Mouse (Mus musculus) embryonic facial prominence, embryonic 14.5 days (tissue): Measurements from ENCODE around the gene Fam169a. TPM values are rescaled to one million over a fixed set of nuclear protein-coding genes. Genes with fewer than 3 reads are reported as not detected.
"Not testable (repeated sequence)": the region's sequence is repeated elsewhere in the genome, so short reads cannot be mapped to it uniquely, and the experiment has no call there.

Experiments
- ATAC-seq: fragments of 200-750 bp; cut with Nextera tagmentation; 2 replicates; pipeline ENCODE4 v1.8.0; 2017; ENCODE audit warnings: low read depth, moderate number of reproducible peaks, moderate TSS enrichment
- DNase-seq: peaks from one replicate; pipeline ENCODE4 v3.0.0-alpha.2; 2015; ENCODE audit warnings: low spot score
- H3K27ac ChIP-seq: fragments of 300-500 bp; sonication (generic); replicated peaks from 2 replicates; pipeline ENCODE4 v1.5.1; 2014; ENCODE audit warnings: low read depth, mild to moderate bottlenecking, low read length, moderate library complexity
- H3K27me3 ChIP-seq: fragments of 300-500 bp; sonication (generic); replicated peaks from 2 replicates; pipeline ENCODE4 v1.6.1; 2014; ENCODE audit warnings: low read length; ENCODE audit not compliant: control insufficient read depth, insufficient read depth
- H3K36me3 ChIP-seq: fragments of 300-500 bp; sonication (generic); 2 replicates; pipeline ENCODE4 v1.6.1; 2014; ENCODE audit warnings: low read length, mixed read lengths; ENCODE audit not compliant: control insufficient read depth, insufficient read depth
- H3K4me1 ChIP-seq: fragments of 300-500 bp; sonication (generic); 2 replicates; pipeline ENCODE4 v1.6.1; 2014; ENCODE audit warnings: antibody characterized with exemption, low read length; ENCODE audit not compliant: control insufficient read depth, insufficient read depth
- H3K4me2 ChIP-seq: fragments of 300-500 bp; sonication (generic); 2 replicates; pipeline ENCODE4 v1.6.1; 2014; ENCODE audit warnings: low read depth, mild to moderate bottlenecking, low read length, moderate library complexity, mixed read lengths
- H3K4me3 ChIP-seq: fragments of 300-500 bp; sonication (generic); 2 replicates; pipeline ENCODE4 v1.5.1; 2014; ENCODE audit warnings: low read depth, mild to moderate bottlenecking, low read length
- H3K9ac ChIP-seq: fragments of 300-500 bp; sonication (generic); 2 replicates; pipeline ENCODE4 v1.6.1; 2014; ENCODE audit warnings: low read depth, mild to moderate bottlenecking, low read length, moderate library complexity, mixed read lengths
- H3K9me3 ChIP-seq: fragments of 300-500 bp; sonication (generic); 2 replicates; pipeline ENCODE4 v1.6.1; 2016; ENCODE audit warnings: low read length; ENCODE audit not compliant: control insufficient read depth
- WGBS: fragments of 180-500 bp; shearing (Covaris S2); extraction: QIAGEN DNeasy Blood & Tissue Kit; methylation state at CpG from one replicate; pipeline ENCODE4 v1.1.7; 2014; 5-methylcytosine and 5-hydroxymethylcytosine counted together
- polyA plus RNA-seq: library from polyadenylated mRNA; unstranded; fragments of >200 nt; fragmentation: Nextera tagmentation; extraction: Ambion mirVana; gene quantifications from 2 replicates; pipeline ENCODE4 v1.2.1, GENCODE M21; 2014

Gene Fam169a
- polyA plus RNA-seq, 1 experiment from 2014 or later, result 3.2 TPM

GRCm38 (mm10) chr13:97137466-97138400 lies 70.6 kb downstream of the Fam169a start, which contains the start of the genes Gfm2 and Nsa2:
Gene Gfm2 (plus strand): TSS chr13:97137937.
Gene Nsa2 (minus strand): TSS chr13:97137937.
- H3K4me3 ChIP-seq, result peak within 1 kb of the TSS; percentile 71
- H3K9ac ChIP-seq, result peak within 1 kb of the TSS; percentile 82
- peak; percentile 97 for DNase-seq
- H3K27ac ChIP-seq, result peak within 1 kb of the TSS; percentile 77
- H3K27me3 ChIP-seq, result no peaks in the 10 kb centered on the region
- H3K4me2 ChIP-seq, result peak within 1 kb of the TSS; percentile 80
- peak; percentile 98 for ATAC-seq
- peaks cover 3% of the 10 kb centered on the region; the same call in 1 of the 2 replicates for H3K4me1 ChIP-seq
- peaks cover 27% of the 10 kb centered on the region for H3K36me3 ChIP-seq
- WGBS, result under 1% methylated on average over 54 of the region's 57 CpGs
- no peaks in the 10 kb centered on the region for H3K9me3 ChIP-seq

- peak overlapping the region; percentile 77; the same call in 1 of the 2 replicates for H3K27ac ChIP-seq
- WGBS, result 28% methylated on average over 8 of the region's 8 CpGs
Measured at GRCm38 (mm10) chr13:97138404-97138931, 71.4 kb downstream of the Fam169a start.

GRCm38 (mm10) chr13:97142321-97142720 lies 75.2 kb downstream of the Fam169a start:
- Histone ChIP-seq H3K9me3 (no peaks in the 10 kb centered on the region), H3K36me3 (peaks cover 35% of the 10 kb centered on the region), H3K4me1 (peaks cover 3% of the 10 kb centered on the region; the same call in 1 of the 2 replicates), H3K9ac (no peak overlapping the region), H3K4me2 (no peak overlapping the region), H3K27me3 (no peaks in the 10 kb centered on the region), H3K27ac (no peak overlapping the region), H3K4me3 (no peak overlapping the region)
- ATAC-seq, result no peak
- DNase-seq, result peak; percentile 11
- 82% methylated on average over 7 of the region's 7 CpGs for WGBS

More at GRCm38 (mm10) chr13:97138404-97138931, 71.4 kb downstream of the Fam169a start:
- H3K4me1 ChIP-seq, DNase-seq, H3K27me3 ChIP-seq, ATAC-seq, H3K9me3 ChIP-seq: not testable (repeated sequence)
- Histone ChIP-seq H3K4me2 (peak overlapping the region; percentile 53), H3K9ac (peak overlapping the region; percentile 82), H3K36me3 (peaks cover 28% of the 10 kb centered on the region), H3K4me3 (peak overlapping the region; percentile 71)

GRCm38 (mm10) chr13:97145834-97146233 lies 78.7 kb downstream of the Fam169a start:
- WGBS, result 56% methylated on average over 4 of the region's 4 CpGs
- DNase-seq (peak; percentile 73), ATAC-seq (no peak)
- H3K9ac ChIP-seq, result no peak overlapping the region
- peaks cover 67% of the 10 kb centered on the region for H3K36me3 ChIP-seq
- H3K4me2 ChIP-seq, result no peak overlapping the region
- H3K9me3 ChIP-seq, result no peaks in the 10 kb centered on the region
- no peaks in the 10 kb centered on the region for H3K4me1 ChIP-seq
- H3K27ac ChIP-seq, result no peak overlapping the region
- H3K4me3 ChIP-seq, result no peak overlapping the region
- H3K27me3 ChIP-seq, result no peaks in the 10 kb centered on the region

- Histone ChIP-seq H3K27ac (no peak overlapping the region), H3K4me2 (no peak overlapping the region)
- ATAC-seq, result no peak
Measured at GRCm38 (mm10) chr13:97175520-97176264, 108.6 kb downstream of the Fam169a start.

GRCm38 (mm10) chr13:97176731-97177130 lies 109.6 kb downstream of the Fam169a start:
- H3K9ac ChIP-seq, result no peak overlapping the region
- H3K4me2 ChIP-seq, result no peak overlapping the region
- no peaks in the 10 kb centered on the region for H3K27me3 ChIP-seq
- H3K9me3 ChIP-seq, result no peaks in the 10 kb centered on the region
- no peak overlapping the region for H3K4me3 ChIP-seq
- peaks cover 84% of the 10 kb centered on the region for H3K36me3 ChIP-seq
- WGBS, result 89% methylated on average over 5 of the region's 5 CpGs
- no peak overlapping the region for H3K27ac ChIP-seq
- ATAC-seq, result no peak
- DNase-seq, result no peak
- no peaks in the 10 kb centered on the region for H3K4me1 ChIP-seq

More at GRCm38 (mm10) chr13:97175520-97176264, 108.6 kb downstream of the Fam169a start:
- H3K4me3 ChIP-seq, result no peak overlapping the region
- no peaks in the 10 kb centered on the region for H3K9me3 ChIP-seq
- no peak for DNase-seq
- 88% methylated on average over 10 of the region's 10 CpGs for WGBS
- no peak overlapping the region for H3K9ac ChIP-seq
- H3K36me3 ChIP-seq, result peaks cover 90% of the 10 kb centered on the region
- no peaks in the 10 kb centered on the region for H3K4me1 ChIP-seq
- no peaks in the 10 kb centered on the region for H3K27me3 ChIP-seq

GRCm38 (mm10) chr13:97178943-97179342 lies 111.9 kb downstream of the Fam169a start:
- Histone ChIP-seq H3K4me3 (no peak overlapping the region), H3K27ac (no peak overlapping the region), H3K4me2 (no peak overlapping the region), H3K27me3 (no peaks in the 10 kb centered on the region), H3K9me3 (no peaks in the 10 kb centered on the region), H3K4me1 (no peaks in the 10 kb centered on the region), H3K9ac (no peak overlapping the region), H3K36me3 (peaks cover 63% of the 10 kb centered on the region)
- DNase-seq (no peak), ATAC-seq (no peak)
- WGBS, result 76% methylated on average over 7 of the region's 7 CpGs

GRCm38 (mm10) chr13:97180113-97180828 lies 113.2 kb downstream of the Fam169a start:
- H3K9me3 ChIP-seq, result no peaks in the 10 kb centered on the region
- H3K4me2 ChIP-seq, result no peak overlapping the region
- H3K27me3 ChIP-seq, result no peaks in the 10 kb centered on the region
- peaks cover 50% of the 10 kb centered on the region for H3K36me3 ChIP-seq
- no peak overlapping the region for H3K9ac ChIP-seq
- no peak for ATAC-seq
- WGBS, result 73% methylated on average over 6 of the region's 6 CpGs
- no peak overlapping the region for H3K4me3 ChIP-seq
- no peak for DNase-seq
- no peaks in the 10 kb centered on the region for H3K4me1 ChIP-seq
- H3K27ac ChIP-seq, result no peak overlapping the region
